Mouse (Mus musculus): Measurements from ENCODE around the gene Snrpa.
A peak's percentile ranks its signal among the peaks of the same experiment; 100 is the strongest.

Gene Snrpa

DNA sequence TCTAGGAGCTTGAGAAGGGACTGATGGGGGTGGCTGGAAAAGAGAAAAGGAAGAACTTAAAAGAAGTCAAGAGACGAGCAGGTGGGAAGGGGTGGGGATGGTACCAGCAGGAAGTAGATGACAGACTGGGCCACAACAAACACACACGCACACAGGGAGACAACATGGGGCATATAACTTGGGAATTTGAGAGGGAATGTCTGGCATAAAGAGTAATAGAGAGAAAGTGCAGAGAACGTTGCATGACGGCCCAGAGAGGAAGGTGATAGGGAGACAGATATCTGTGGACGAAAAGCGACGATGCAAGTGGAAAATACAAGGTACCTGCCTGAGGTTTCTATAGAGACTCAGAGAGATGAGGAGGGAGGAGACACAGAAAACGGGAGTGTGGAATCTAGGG is 30.4 kb downstream of the Snrpa start:
- no peak for DNase-seq

GRCm38 (mm10) chr7:27165007-27165655 is 30.9 kb downstream of the Snrpa start:
- DNase-seq: no peak

DNA sequence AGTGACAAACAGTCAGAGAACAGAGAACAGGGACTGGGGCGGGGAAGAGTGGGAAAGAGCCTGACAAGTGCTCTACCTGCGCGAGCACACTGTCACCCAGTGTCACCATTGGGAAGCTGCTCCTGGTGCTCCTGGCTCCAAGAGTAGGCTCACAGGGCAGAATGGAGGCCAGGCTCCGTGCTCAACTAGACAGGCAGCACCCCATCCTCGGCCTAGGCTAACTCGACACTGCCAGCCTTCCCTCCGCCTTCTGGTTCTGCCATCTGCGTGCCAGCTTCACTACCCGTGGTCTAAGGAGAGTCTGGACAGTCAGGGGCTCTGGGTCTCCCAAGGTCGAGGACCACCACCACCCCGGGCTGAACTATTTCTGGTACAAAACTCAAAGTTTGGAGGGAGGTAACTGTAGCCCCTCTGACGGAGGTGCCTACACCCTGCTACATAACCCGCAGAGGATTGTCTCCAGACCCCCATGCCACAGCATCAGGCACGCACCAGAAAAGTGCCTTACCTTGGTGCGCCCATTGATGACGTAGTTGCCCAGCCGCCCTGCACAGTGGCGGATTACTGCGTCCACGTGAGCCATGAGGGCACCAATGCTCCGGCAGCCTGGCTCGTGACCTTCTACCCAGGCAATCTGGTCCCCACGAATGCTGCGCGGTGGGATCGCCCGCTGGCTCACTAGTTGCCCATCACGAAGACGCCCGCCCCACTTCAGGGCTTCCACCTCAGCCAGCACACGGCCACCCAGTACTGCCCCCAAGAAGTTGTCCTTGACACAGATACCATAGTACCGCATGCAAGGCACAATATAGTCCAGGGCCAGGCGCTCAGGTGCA is 31.7 kb downstream of the Snrpa start:
- DNase-seq: no peak

GRCm38 (mm10) chr7:27163450-27163805 is 32.6 kb downstream of the Snrpa start:
- no peak for DNase-seq

DNA sequence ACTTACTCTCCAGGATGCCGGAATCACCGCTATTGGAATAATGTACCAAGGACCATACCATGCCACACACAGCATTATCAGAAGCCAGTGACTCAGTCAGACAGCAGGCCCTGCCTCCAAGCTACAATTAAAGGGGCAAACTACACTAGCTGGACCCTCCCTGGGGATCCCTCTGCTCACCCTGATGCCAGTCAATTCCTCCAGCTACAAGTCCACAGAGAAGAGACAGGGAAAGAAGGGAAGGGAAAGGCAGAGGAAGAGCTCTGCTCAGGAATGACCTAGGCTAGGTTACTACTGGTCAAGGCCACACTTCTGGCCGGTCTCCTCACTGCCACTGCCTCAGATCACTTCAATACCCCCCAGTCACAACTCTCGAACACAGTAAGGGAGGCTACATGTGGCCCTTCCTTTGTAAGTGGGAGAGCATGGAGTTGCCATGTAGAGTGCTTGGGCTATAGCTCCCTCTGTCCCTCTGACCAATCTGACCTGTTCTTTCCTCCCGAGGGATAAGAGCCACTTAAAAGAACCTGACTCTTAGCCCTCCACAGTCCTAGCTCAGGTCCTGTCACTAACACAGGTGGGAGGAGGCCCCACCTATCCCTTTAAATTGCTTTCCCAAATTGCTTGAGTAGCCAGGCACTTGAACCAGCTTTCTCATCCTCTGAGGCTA is 33.2 kb downstream of the Snrpa start:
- no peak for DNase-seq

- no peak for DNase-seq
These were observed 34.3 kb downstream of the Snrpa start for GRCm38 (mm10) chr7:27161744-27162143.

DNA sequence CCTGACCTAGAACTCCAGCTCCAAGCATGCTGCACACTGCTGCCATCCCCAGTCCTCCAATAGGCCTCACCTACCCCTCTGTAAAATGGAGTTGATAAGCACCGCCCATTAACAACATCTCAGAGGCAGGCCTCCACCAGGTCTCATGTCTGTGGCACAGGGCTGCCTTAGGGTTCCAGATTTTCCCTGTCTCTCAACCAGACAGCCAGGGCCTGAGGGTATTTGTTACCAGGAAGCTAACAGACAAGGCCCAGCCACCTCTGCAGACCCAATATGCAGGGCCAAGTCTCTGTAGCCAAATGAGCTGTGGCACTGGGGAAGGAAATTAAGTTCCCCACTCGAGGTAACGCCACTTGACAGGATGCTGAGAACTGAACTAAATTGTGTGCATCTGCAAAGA is 35.1 kb downstream of the Snrpa start:
- DNase-seq: no peak

- peak; percentile 91 for DNase-seq
These were observed 36.2 kb downstream of the Snrpa start for GRCm38 (mm10) chr7:27159882-27160281.

DNA sequence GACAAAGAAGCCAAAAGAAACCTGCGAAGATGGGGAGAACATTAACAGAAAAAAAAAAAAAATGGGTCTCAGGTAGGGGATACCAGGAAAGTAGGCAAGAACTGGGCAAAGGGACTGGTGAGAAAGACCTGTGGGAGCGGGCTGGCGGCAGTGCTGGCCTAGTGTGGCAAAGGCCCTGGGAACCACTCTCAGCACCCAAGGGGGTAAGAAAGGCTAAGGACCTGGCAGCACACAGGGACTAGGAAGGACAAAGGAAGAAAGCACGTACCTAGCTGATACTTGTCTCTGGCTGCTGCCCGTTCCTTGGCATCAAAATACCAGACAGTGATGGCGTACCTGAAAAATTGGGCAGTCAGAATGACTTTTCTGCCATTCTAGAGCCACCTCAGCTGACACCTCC is 36.8 kb downstream of the Snrpa start:
- no peak for DNase-seq

GRCm38 (mm10) chr7:27158171-27158570 is 37.9 kb downstream of the Snrpa start:
- no peak for DNase-seq

DNA sequence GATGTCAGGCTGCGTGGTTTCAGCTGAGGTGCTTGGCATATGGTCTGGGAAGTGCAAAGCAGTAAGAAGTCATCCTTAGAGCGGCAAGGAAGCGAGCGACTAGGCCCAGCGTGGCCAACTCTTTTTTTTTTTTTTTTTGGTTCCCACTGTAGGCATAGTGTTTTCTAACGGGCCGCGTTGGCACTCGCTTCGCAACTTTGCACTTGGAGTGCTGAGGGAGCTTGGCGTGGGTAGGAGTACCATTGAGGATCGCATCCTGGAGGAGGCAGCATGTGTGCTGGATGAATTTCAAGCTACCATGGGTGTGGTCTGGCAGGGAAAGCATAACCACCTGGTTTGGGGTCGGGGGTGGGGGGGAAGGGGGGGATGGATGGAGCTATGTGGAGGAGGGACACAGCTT is 40.1 kb downstream of the Snrpa start:
- no peak for DNase-seq

- peak; percentile 71 for DNase-seq
These were observed 42.8 kb downstream of the Snrpa start, which contains the start of gene Cyp2t4 for GRCm38 (mm10) chr7:27153205-27153764. Gene Cyp2t4, plus strand, starts transcription at chr7:27153714.
